Mouse (Mus musculus) neutrophil, adult 83 days (primary cell): ENCODE results near the gene B4galt3. TPM values are rescaled to one million over a fixed set of nuclear protein-coding genes. Genes with fewer than 3 reads are reported as not detected.

ENCODE experiments used
- total RNA-seq, 2 experiments: library from RNA; stranded (reverse); gene quantifications; one replicate each; pipeline ENCODE4 v1.2.4; 2023

B4galt3 gene
- 100 to 1,000 TPM; 117 to 119 TPM for total RNA-seq

GRCm38 (mm10) chr1:171269848-171270572 lies at the start of gene B4galt3:
Gene B4galt3, plus strand, starts transcription at chr1:171270328.

GRCm38 (mm10) chr1:171222238-171223155 lies 47.6 kb upstream of the B4galt3 start, which contains the start of gene Tomm40l:
Gene Tomm40l, minus strand, starts transcription at chr1:171222514.

GRCm38 (mm10) chr1:171224857-171225256 lies 45.3 kb upstream of the B4galt3 start, which contains the start of gene Apoa2:
Gene Apoa2, plus strand, starts transcription at chr1:171225054.

GRCm38 (mm10) chr1:171234126-171234525 lies 36.0 kb upstream of the B4galt3 start, which contains the start of gene Fcer1g:
Gene Fcer1g, minus strand, starts transcription at chr1:171234365.

GRCm38 (mm10) chr1:171249913-171250600 lies 20.1 kb upstream of the B4galt3 start, which contains the start of gene Adamts4:
Gene Adamts4, plus strand, starts transcription at chr1:171250421.

DNA sequence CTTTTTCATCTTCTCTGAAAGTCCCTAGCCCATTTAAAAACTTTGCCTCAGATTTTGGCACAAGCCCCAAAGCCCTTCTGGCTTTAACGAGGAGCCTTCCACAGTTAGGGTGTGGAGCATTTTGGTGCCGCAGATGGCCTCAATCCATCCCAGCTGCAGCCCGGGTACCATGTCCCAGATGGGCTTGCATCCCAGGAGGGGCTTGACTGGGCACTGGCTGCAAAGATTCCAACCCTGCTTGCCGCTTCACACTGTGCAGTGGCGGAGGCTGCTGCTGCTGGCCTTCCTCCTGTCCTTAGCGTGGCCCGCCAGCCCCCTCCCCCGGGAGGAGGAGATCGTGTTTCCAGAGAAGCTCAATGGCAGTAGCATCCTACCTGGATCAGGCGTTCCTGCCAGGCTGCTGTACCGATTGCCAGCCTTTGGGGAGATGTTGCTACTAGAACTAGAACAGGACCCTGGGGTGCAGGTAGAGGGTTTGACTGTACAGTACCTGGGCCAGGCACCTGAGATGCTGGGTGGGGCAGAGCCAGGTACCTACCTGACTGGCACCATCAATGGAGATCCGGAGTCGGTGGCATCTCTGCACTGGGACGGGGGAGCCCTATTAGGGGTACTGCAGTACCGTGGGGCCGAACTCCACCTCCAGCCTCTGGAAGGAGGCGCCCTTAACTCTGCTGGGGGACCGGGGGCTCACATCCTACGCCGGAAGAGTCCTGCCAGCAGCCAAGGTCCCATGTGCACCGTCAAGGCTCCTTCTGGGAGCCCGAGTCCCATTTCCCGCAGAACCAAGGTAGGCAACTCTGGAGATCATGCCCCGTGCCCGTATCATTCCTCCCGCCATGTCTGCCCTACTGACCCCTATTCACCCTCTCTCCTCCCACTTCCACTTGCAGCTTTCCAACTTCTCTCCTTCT lies 19.2 kb upstream of the B4galt3 start, which contains the start of gene Ndufs2:
Ndufs2 (minus strand) TSS at position 709 of the 914 bp plus-strand sequence.

GRCm38 (mm10) chr1:171280916-171281527 lies 10.9 kb downstream of the B4galt3 start, which contains the start of gene Ppox:
Gene Ppox, minus strand, starts transcription at chr1:171281186.

GRCm38 (mm10) chr1:171287136-171288081 lies 17.3 kb downstream of the B4galt3 start, which contains the start of gene Usp21:
Gene Usp21, minus strand, starts transcription at chr1:171287991.

DNA sequence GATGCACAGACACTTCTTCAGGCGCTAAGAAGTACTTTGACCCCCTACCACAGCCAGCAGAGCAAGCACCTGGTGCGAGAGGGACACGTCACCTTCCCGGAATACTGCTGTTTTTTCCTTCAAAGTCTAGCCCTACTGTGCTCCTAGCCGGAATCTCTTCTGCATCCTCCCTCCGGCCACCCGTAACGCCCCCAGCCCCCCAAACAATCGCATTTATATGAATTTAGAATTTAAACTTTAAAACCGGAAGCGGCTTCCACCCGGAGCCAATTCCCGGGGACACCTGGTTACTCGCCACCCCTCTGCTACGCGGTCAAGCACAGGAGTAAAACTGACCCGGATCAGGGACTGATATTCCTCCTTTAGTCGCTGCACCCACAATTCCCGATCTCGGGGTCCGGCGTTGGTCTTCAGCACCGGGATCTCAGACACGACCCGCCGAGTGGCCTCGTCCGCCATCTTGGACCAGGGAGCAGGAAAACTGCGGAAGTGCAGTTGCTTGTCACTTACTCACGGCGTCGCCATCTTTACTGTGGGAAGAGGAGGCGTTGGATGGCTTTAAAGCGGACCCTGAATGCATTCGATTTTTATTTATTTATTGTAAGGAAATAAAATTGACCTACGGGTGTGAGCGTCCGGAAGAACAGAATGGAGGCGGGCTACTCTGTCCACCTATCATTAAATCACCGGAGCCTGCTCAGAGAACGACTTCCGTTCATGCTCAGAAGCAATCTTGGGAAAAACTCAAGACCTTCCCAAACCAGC lies 24.4 kb downstream of the B4galt3 start, which contains the start of gene Ufc1:
Ufc1 (minus strand) TSS at position 727 of the 765 bp plus-strand sequence.

Other genes with a start within 250 kb of the B4galt3 start
- gene Fcgr3, start 205.4 kb upstream of the B4galt3 start, total RNA-seq, result 100 to 1,000 TPM; 397 to 420 TPM
- gene Cfap126, start 156.4 kb upstream of the B4galt3 start, total RNA-seq, result under 1 TPM in 1 of 2 experiments, not detected in 1; 0.48 TPM
- gene Sdhc, start 119.7 kb upstream of the B4galt3 start, total RNA-seq, result 10 to 100 TPM; 90.5 to 99.9 TPM
- gene Mpz, start 119.6 kb upstream of the B4galt3 start, total RNA-seq, result not detected
- gene Pcp4l1, start 74.1 kb upstream of the B4galt3 start, total RNA-seq, result 1 to 10 TPM in 1 of 2 experiments, under 1 TPM in 1; 0.44 to 1.1 TPM
- gene Nr1i3, start 56.4 kb upstream of the B4galt3 start, total RNA-seq, result not detected
- gene Tomm40l, start 47.8 kb upstream of the B4galt3 start, total RNA-seq, result 10 to 100 TPM; 12.6 to 13.3 TPM
- gene Apoa2, start 45.3 kb upstream of the B4galt3 start, total RNA-seq, result not detected
- gene Fcer1g, start 36.0 kb upstream of the B4galt3 start, total RNA-seq, result 1,000 to 10,000 TPM in 1 of 2 experiments, 100 to 1,000 TPM in 1; 983 to 1,080 TPM
- gene Adamts4, start 19.9 kb upstream of the B4galt3 start, total RNA-seq, result not detected
- 100 to 1,000 TPM in 1 of 2 experiments, 10 to 100 TPM in 1; 98.7 to 109 TPM for gene Ndufs2, start 18.9 kb upstream of the B4galt3 start, total RNA-seq
- gene Ppox, start 10.9 kb downstream of the B4galt3 start, total RNA-seq, result 10 to 100 TPM; 80.1 to 81.5 TPM
- 10 to 100 TPM; 31.7 to 36.2 TPM for gene Usp21, start 17.7 kb downstream of the B4galt3 start, total RNA-seq
- 10 to 100 TPM; 46.1 to 47.0 TPM for gene Ufc1, start 24.7 kb downstream of the B4galt3 start, total RNA-seq
- 10 to 100 TPM; 27.2 to 28.6 TPM for gene Dedd, start 58.8 kb downstream of the B4galt3 start, total RNA-seq
- 10 to 100 TPM; 16.6 to 23.2 TPM for gene Nit1, start 75.3 kb downstream of the B4galt3 start, total RNA-seq
- gene Pfdn2, start 75.3 kb downstream of the B4galt3 start, total RNA-seq, result 10 to 100 TPM; 30.1 to 30.6 TPM
- gene Klhdc9, start 90.5 kb downstream of the B4galt3 start, total RNA-seq, result not detected
- gene Nectin4, start 99.8 kb downstream of the B4galt3 start, total RNA-seq, result 1 to 10 TPM; 1.1 to 1.5 TPM
- 100 to 1,000 TPM; 193 to 235 TPM for gene Arhgap30, start 118.6 kb downstream of the B4galt3 start, total RNA-seq
- 10 to 100 TPM; 77.5 to 86.2 TPM for gene Usf1, start 141.0 kb downstream of the B4galt3 start, total RNA-seq
- gene Tstd1, start 148.5 kb downstream of the B4galt3 start, total RNA-seq, result 1 to 10 TPM; 4.2 to 10.0 TPM
- gene F11r, start 167.2 kb downstream of the B4galt3 start, total RNA-seq, result 1 to 10 TPM in 1 of 2 experiments, under 1 TPM in 1; 0.18 to 1.3 TPM
- gene Alyref2, start 233.2 kb downstream of the B4galt3 start, total RNA-seq, result 1 to 10 TPM; 3.3 to 5.0 TPM